Mouse (Mus musculus) cerebellum, adult 11-12 months (tissue): ENCODE data around the gene Slc15a3.

ENCODE experiments used
- DNase-seq: peaks from one replicate; pipeline ENCODE4 v3.0.0; 2022

Slc15a3 gene

DNA sequence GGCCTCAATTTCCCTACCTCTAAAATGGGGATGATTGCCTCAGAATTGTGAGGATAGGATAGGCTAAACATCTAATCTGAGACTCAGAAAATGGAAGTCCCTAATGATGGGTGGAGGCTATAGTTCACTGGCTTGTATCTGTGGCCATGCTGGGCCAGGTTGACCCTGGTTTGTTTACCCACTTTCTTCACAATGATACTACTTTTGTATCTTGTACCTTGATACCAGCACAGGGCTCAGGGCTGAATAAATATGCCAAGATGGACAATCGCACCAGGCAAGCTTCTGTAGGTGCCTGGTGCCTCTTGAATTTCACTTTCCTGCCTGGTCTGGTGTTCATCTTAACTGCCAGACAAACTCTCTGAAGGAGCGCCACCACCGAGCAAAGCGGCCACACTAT lies 17.0 kb upstream of the Slc15a3 start:
- no peak for DNase-seq

DNA sequence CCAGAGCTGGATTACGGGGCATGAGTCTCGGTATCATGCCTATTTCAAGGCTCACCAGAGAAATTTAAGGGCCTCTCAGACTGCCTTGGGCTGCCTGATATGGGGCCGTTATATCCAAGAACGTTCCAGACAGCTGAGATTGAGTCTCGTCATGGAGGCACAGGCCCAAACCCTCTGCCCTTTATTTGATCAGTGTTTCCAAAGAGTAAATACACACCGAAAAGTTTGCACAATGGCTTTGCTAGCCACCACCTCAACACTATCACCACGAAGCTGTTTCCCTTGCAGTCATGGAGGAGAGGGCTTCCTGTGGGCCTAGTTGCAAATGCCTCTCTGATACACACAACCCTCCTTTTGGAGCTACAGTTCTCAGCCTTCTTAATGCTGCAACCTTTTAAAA lies 15.5 kb upstream of the Slc15a3 start:
- DNase-seq = no peak

DNA sequence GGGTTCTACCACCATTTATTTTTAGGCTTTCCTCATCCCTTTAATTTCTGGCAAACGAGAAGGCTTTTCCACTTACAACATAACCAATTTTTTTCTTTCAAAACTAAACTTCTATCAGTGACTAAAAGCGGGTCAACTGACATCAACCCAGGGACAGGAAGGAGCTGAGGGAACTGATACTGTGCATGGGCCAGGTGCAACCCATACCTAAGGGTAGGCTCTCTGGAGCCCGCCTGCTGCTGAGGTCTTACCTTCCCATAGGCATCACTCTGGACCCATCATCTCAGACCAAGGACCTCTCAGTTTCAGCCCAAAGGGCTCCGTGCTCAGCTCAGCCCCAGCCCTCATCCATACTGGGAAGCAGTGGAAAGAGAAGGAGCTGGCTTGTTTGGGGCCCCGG lies 11.2 kb upstream of the Slc15a3 start:
- no peak for DNase-seq

DNA sequence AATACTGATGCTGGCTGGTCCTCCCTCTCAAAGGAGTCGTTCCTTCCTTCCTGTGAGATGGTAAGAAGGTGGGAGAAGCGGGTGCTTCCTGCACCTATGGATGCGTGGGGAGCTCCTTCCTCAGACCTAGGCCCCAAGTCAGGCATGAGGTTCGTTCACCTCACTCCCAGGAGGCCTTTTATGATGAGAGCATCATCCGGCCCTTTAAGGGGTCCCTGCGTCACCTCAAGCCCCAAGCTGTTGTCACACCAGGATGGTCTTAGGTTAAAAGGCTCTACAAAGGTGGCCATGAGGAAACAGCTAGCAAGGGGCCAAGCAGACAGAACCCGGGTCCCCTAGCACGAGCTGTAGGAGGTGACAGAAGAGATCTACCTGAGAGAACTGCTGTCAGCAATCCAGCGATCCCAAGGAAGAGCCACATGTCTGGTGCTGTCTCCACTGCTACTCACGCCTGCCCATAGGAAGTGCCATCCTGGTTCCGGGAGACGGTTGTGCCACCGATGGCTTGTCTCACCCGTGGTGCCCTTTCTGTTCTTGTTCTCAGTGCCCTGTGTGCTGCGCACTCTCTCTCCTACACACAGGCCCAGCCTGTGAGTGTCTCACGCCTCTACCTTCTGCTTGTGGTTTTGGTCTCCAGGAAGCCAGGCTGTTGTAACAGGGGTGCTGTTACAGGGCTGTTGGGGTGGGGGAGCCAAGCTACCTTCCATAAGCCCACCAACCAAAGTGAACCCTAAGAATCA lies 9.9 kb upstream of the Slc15a3 start, which contains the start of gene Cd6:
TSS of gene Cd6 (minus strand) at position 623 of the 740 bp plus-strand sequence.
- no peak for DNase-seq

DNA sequence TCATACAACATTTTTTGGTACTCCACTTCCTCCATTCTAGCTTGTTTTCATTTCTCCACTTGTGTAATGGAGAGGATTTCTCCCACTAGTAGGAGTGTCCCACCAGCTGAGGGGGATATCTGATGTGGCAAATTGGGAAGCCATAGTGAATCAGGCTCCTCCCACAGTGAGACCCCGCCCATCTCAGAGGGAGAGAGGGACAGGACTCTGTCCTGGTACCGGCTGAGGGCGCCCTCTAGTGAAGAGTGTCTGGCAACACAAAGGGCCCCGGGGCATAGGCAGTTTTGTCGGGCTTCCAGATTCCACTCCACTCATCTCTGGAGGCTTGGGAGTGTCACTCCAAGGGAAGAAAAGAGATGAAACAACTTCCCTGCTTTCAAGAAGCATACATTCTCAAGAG lies 8.1 kb upstream of the Slc15a3 start:
- DNase-seq = peak; percentile 66

DNA sequence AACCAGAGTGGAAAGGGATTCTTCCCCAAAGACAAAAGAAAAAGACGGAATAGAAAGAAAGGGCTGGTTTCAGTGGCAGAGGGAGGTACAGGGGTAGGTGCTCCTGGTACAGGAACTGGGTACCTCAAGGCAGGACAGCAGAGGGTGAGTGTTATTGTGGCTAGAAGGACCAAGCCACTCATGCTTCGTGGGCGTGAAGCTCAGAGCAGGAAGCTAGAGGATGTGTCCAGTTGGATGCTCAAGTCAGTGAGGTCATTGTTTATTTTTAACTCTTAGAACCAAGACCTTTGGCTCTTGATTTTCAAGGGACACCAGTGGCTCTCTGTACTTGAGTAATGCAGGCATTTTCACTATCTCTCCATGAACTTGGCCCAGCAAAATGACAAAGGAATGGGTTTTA lies 7.5 kb upstream of the Slc15a3 start:
- no peak for DNase-seq

DNA sequence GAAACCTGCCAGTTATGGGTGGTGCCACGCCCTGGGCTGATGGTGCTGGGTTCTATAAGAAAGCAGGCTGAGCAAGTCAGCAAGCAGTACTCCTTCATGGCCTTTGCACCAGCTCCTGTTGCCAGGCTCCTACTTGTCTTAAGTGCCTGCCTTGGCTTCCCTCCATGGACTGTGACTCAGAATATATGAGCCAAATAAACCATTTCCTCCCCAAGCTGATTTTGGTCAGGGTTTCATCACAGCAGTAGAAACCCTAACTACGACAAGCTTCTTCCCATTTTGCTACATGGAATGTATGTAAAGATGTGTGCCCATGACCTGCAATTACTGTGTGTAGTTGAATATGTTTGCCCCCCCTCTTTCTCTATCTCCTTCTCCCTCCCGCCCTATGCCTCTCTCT lies 5.9 kb upstream of the Slc15a3 start:
- DNase-seq = no peak

DNA sequence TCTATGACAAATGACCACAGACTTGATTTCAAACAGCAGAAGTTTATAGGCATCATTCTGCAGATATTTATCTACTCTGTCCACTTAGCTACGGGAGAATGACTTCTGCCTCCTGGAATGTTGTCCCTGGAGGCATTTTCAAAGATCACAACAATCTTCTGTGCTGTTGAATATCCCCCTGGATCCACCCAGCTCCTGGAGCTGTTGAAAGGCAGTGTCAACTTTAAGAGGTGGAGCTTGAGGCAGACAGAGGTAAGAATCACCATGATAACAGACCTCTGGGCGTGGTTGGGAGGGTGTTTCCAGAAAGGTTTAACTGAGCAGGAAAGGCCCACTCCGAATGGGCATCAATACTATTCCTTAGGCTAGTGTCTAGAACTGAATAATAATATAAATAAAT lies 3.9 kb upstream of the Slc15a3 start:
- no peak for DNase-seq

DNA sequence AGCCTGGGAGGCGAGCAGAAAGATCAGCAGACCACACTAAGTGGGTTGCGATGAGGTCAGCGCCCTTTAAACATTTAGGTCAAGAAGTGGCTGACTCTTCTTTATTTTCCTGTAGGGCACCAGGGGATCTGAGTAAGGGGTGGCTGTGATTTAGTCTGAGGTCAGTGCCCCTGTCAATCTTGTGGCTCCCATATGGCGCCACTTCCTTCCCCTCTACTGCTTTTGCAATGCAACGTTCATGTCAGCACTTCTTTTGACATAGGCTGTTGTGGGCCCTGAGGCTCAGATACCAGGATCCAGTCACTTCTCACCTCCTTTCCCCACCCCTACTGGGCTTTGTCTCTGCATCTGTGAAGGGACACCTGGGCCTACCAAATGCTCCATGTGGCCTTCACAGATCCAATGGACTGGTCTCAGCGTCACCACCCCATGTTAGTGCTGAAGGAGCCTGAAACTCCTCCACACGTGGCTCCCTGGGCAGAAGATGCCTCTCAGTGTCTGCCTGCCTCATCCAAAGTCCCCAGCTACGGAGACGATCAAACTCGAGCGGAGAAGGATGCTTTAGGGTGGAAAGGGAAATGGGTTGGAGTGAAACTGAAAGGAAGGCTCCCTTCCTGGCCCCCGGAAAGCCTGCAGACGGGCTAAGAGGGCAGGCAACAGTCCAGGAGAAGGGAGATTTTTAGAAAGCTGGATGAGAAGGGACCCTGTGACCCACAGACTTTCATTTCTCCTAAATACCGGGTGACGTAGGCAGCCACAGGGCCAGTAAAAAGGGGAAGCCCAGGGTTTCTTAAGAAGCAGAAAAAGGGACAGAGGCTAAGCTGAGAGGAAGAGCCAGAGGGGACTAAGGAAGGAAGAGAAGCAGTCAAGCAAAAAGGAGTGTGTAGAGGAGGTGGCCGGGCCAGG lies 2.4 kb downstream of the Slc15a3 start:
- DNase-seq = no peak

DNA sequence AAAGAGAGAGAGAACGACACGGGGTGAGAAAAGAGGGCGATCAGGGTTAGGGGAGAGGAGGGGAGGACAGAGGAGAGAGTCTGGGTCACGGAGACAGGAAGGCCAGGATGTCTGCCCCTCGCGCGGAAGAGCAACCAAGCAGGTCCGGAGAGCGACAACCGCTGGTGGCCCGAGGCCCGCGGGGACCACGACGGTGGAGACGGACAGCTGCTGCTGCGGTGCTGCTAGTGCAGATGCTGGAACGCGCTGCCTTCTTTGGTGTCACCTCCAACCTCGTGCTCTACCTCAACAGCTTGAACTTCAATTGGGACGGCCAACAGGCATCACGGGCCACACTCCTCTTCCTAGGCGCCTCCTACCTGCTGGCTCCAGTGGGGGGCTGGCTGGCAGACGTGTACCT lies 3.4 kb downstream of the Slc15a3 start:
- no peak for DNase-seq

DNA sequence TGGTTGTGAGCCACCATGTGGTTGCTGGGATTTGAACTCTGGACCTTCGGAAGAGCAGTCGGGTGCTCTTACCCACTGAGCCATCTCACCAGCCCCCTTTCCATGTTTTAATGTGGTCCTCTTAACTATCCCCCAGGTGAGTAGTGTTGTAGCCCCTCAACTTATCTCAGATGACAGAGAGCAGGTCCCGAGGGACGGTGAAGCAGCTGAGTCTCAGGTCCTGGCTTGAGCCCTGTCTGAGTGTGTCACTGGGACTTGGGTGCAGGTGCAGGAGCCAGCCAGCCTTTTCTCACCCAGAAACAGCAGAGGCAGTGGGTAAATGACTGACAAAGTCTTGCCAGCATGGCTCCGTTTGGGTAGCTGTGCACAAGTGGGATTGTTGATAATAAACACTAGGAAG lies 4.7 kb downstream of the Slc15a3 start:
- DNase-seq = no peak

DNA sequence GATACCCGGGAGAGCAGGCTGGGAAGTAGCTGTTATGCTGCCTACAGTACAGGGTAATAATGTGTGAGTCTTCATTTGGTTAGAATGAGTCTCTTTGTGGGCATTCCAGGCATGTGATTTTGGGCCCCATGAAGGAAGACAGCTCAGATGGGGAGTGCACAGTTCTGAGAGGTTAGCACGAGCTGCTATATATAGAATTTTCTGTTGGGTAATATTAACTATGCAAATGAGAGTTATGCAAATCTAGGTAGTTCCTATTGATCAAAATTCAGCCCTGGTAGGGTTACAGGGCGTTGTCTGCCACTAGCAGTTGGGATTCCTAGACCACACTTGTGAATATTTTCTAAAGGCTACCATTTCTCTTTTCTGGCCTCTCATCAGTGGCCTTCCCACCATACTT lies 5.9 kb downstream of the Slc15a3 start:
- no peak for DNase-seq

DNA sequence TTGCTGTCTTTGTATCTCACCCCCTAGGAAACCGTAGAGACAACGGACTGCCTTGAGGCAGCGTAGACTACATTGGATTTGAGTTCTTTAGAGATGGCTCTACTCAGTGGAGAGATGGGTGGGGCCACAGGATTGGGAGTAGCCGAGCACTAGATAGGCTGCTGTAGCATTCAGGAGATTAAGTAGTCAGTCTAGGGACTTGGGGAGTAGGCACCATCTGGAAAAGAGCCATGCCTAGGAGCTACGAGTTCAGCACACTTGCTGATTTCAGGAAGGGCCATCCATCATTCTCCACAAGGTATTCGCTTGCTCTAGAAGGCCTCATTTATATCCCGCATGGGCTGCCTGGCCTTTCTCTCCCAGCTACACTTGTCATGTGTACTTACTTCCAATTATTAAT lies 6.6 kb downstream of the Slc15a3 start:
- no peak for DNase-seq

DNA sequence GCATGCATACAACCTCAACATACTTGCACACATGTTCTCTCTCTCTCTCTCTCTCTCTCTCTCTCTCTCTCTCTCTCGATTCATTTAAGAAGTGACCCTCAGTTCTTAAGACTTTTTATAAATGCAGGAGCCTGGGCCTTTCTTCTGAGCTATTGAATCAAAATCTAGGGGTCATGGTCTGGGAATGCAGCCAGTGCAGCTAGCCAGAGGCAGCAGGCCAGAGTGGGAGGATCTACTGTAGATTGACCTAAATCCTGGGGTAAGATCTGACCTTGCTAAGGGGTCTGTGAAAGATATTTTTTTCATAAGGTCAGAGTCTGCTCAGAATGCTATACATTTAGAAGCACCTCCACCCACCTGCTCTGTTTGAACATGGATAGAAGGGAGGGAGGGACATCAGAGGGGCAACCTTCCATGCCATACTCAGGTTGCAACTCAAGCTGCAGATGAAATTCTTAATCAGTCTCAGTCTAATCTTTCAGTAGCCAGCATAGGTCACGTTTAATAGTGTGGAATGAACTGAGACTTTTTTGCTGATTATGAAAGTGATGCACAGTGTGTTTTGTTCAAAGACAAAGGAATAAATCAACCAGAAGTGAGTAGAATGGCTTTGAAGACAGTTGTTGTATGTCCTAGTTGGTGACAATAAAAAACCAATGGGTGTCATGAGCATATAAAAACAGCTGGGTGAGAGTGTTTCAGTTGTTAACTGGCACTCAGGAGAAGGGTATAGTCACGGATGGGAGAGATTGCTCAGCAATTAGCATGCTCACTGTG lies 8.0 kb downstream of the Slc15a3 start:
- peak; percentile 28 for DNase-seq

DNA sequence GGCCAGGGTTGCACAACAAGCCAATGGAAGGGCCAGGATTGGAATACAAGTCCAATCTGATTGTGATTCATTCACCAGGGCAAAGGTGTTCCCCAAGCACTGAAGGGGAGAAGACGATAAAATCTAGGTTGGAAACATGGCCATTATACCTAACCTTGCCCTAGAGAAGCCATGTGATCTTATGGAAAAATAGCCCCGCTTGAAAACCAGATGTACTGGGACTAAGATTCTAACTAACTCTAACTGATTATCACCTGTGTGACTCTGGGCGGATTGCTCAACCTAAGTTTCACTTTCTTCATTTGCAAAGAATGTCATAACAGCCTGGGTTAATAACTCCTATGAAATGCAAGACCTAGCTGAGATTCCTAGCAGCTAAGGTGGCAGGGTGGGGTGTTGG lies 15.9 kb downstream of the Slc15a3 start:
- DNase-seq = no peak

DNA sequence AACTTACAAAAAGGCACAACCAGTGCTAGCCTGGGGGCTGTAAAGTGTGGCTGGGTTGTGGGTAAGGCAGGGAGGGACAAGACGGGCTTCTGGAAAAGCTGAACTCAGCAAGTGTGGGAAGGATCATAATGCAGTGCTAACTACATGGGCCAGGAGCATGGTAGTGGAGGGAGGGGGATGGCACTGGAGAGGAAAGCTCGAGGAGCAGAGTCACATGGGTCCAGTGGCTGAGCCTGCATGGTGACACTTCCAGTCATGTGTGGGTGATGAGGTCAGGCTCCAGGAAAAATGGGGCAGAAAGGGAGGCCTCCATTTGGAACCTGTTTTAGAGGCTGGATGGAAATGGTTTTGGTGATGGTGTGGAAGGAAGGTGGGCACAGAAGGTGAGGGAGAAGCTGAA lies 17.0 kb downstream of the Slc15a3 start:
- DNase-seq = no peak

DNA sequence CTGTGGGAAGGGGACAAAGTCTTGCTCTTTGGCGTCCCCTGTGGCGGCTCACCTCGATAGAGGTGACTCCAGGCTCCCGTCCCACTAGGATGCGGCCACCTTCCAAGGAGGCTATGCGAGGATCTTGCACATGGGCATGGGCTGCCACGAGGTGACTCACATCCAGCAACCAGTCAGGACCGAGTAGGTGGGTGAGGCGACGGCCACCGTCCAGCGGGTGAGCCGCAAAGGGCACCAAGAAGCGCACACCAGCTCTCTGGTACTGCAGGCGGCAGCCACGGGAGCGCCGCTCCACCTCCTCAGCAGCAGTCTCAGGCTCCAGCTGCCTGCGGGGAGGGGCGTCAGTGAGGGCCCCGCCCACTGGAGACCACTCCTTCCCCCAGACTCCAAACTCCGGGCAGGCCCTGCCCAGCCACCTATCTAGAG lies 20.6 kb downstream of the Slc15a3 start:
- DNase-seq = no peak

DNA sequence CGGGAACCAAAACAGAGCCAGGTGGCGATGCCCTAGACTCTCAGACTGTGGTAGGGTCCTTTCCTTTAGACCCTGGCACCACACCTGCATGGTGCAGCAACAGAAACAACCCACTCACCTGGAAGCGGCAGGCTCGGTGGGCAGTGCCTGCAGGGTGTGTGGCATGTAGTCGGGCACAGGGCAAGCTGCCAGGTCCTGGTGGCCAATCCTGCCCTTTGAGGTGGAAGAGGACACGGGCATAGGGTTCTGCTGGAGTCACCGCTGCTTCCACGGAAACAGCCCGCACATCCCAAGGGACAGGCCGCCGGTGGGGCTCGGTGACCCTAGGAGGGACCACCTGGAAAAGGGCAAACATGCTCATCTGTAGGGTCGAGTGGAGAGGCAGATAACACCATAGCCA lies 26.8 kb downstream of the Slc15a3 start:
- DNase-seq = peak; percentile 76

DNA sequence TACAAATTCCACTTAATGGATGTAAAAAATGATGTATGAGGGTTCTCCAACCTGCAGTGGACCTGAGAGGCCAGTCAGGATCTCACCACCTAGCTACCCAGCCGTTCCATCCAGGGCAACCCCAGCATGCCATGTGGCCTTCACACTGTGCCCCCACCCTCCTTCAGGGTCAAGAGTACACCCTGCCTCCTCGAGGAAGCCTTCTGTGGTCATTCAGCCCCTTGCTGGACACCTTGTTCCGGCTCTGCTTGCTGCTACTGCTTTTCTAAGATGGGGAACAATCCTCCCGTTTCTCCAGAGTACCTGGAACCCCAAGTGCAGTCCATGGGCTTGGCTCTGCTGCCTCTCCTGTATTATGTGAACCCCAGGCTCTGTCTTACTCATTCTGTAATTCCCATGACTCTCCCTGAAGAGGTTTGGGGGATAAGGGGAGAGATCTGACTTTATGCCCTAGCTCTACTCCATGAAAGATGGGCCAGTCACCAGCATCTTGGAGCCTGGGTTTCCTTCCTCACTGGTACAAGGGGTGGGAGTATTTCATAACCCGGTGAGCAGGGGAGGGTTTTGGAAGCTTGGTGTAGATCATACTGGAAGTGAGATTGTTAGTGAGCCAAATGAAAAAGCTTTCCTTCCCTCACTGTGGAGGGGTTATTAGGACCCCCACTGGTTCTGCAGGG lies 28.6 kb downstream of the Slc15a3 start:
- peak; percentile 60 for DNase-seq

DNA sequence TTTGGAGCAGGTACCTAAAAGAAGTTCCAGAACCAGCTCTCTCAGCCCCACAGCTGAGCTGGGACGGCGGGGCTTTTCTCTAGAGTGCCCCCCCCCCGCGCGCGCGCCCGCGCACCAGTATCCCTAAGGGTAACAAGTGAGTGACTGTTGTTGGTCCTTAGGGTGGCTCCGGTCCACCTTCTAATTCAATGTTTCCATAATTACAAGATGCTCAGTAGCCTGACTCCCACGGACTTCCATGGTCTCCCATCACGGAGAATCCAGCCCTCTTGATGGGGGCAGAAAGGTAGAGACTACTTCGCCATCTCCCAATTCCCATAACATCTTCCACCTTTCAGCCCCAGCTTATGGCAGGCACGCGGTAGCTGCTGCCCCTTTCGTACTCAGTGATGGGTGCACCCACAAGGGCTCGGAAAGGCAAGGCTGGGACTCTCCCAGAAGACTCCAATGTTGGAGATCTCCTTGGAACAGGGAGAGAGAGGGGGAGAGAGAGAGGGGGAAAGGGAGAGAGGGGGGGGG lies 29.2 kb downstream of the Slc15a3 start:
- peak; percentile 60 for DNase-seq

DNA sequence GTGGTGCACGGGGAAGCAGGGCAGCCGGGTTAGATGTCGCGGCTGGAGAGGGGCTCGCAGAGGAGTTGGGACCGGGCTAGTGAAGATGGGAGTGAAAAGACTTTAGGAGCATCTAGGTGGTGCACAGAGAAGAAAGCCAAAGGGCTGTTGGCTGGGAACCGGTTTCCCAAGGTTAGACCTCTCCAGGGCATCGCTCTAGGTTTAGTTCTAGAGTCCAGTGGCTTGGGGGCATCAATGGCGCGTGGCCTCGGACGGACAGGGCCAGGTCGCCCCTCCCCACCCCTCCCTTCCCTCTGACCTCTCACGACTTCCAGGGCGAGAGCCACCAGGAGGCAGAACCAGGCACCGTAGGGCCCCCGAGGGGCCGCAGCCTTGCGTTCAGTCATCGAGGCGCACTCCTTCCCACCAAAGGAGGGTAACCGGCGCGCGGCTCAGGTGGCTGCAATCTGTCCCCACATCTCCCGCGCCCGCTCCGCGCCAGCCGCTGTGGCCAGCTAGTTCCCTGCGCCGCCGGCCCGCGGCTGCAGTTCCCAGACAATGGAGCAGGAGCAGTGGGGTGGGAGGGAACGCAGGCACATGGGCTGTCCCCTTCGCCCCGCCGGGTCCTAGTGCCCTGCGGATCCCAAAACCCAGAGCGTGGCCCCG lies 29.8 kb downstream of the Slc15a3 start:
- peak; percentile 91 for DNase-seq
